Mouse (Mus musculus) heart, postnatal 0 days (tissue): ENCODE results near the gene Hrasls5.

Source experiments
- CTCF ChIP-seq: IDR thresholded peaks from 2 replicates; pipeline ENCODE4 v1.5.1; 2016; ENCODE audit warnings: antibody characterized with exemption, control low read depth, low read depth
- EP300 ChIP-seq: IDR thresholded peaks from 2 replicates; pipeline ENCODE4 v1.6.1; 2016; ENCODE audit warnings: antibody characterized with exemption, low read depth

DNA sequence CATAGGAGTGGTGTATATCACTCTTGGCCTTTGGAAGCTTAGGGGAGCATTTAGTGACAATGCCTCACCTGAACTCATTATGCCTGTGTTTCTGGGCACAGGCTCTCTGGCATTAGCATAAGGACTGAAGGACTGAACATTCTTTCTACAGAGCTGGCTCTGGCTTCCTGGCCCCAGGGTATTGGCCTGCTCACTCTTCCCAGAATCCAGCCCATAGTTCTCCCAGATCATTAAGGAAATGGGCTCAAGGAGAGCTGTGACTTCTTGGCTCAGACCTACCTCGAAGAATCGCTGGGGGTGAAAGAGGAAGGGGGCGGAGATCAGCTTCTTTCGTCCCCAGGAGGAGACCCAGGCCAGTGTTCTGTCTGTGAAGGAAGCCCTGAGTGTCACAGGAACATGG, 13.9 kb upstream of the Hrasls5 start:
- no peak for TF ChIP-seq CTCF
- no peak for TF ChIP-seq EP300
